18 mouse cellular contexts compared by ENCODE assay signal in genomic region chr10:44601550-44601949, GRCm38 (mm10).
"Had no signal": no experiment of that assay in that cellular context is flagged by ENCODE, and none has a peak within 500 bp of the region (broad histone marks: within the 10 kb centered on the region; RNA-seq: fewer than 3 reads in every experiment).

No protein-coding gene starts in this region.

- H3K27ac ChIP-seq: kidney, postnatal 0 days; limb, embryonic 15.5 days; liver, embryonic 12.5 days; lung, embryonic 15.5 days; midbrain, embryonic 13.5 days; neural tube, embryonic 15.5 days; stomach, embryonic 15.5 days had no signal

- H3K27me3 ChIP-seq: limb, embryonic 15.5 days; liver, embryonic 12.5 days; lung, embryonic 15.5 days; midbrain, embryonic 13.5 days; neural tube, embryonic 15.5 days; stomach, embryonic 15.5 days had no signal

- H3K4me1 ChIP-seq: liver, embryonic 12.5 days; lung, embryonic 15.5 days; midbrain, embryonic 13.5 days; neural tube, embryonic 15.5 days; stomach, embryonic 15.5 days had no signal

- H3K9me3 ChIP-seq: limb, embryonic 15.5 days; liver, embryonic 12.5 days; lung, embryonic 15.5 days; midbrain, embryonic 13.5 days; neural tube, embryonic 15.5 days; stomach, embryonic 15.5 days had no signal

- H3K36me3 ChIP-seq: limb, embryonic 15.5 days; liver, embryonic 12.5 days; lung, embryonic 15.5 days; midbrain, embryonic 13.5 days; neural tube, embryonic 15.5 days; stomach, embryonic 15.5 days had no signal

- DNase-seq: kidney, adult 11 months; kidney, adult 9 months; kidney, postnatal 36 days; layer of hippocampus, adult 9-11 months; layer of hippocampus, postnatal 36 days; left cerebral cortex, postnatal 4 days; lung, postnatal 14 days; right cerebral cortex, adult 18-20 months; right cerebral cortex, postnatal 25 days; thymus, postnatal 36 days had no signal

- H3K4me3 ChIP-seq: limb, embryonic 15.5 days; liver, embryonic 12.5 days; lung, embryonic 15.5 days; midbrain, embryonic 13.5 days; myocyte; neural tube, embryonic 15.5 days; stomach, embryonic 15.5 days had no signal

- H3K9ac ChIP-seq: limb, embryonic 15.5 days; liver, embryonic 12.5 days; lung, embryonic 15.5 days; midbrain, embryonic 13.5 days; neural tube, embryonic 15.5 days; stomach, embryonic 15.5 days had no signal

- H3K4me2 ChIP-seq: limb, embryonic 15.5 days; liver, embryonic 12.5 days; lung, embryonic 15.5 days; midbrain, embryonic 13.5 days; neural tube, embryonic 15.5 days; stomach, embryonic 15.5 days had no signal

- ATAC-seq: liver, embryonic 12.5 days; midbrain, embryonic 13.5 days had no signal
